Mouse (Mus musculus): ENCODE measurements at regions not wholly inside any gene's neighbourhood (a gene's known extent, or its start where the extent isn't known, plus 50 kb on each side); places are given as distances from the start of the nearest gene placed in this dataset.

DNA sequence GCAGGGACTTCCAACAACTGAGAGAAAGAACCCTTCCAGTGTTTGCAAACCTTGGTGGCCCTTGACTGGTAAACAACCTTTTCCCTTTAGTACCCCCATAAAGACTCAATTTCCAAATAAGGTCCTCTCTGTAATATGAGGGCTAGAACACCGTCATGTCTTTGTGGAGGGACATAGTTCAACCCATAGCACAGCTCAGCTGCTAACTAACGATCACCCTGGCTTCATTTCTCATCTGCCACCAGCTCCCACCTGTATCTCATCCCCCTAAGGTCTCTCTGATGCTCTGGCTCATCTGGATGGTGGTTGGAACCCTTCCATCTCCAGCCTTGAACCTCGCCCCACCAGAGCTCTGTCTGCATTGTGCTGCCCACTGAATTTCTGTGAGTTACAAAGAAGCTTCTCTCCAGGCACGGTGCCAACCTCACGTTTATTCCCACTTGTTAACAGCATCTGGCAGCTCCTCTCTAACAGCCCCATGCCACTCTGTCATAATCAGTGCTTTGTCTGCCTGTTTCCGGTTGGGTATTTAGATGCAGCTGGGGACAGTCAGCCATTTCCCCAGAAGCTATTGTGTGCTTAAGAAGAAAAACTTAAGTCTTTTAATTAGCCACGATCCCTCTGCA is 137.0 kb upstream of the Cdh5 start:
- TF ChIP-seq EP300 (IDR thresholded peaks at IDR 0.05; ENCODE audit: low read depth), result no peak
- no peak for TF ChIP-seq CTCF (IDR thresholded peaks at IDR 0.05; ENCODE audit: low read depth)
